Mouse (Mus musculus) thymus, postnatal 36 days (tissue): ENCODE results near the gene Fam24a.

Experiments
- DNase-seq, 2 experiments: peaks; one replicate each; pipeline ENCODE4 v3.0.0; 2022; ENCODE audit warnings: mixed read lengths in 2 of 2

Fam24a gene

DNA sequence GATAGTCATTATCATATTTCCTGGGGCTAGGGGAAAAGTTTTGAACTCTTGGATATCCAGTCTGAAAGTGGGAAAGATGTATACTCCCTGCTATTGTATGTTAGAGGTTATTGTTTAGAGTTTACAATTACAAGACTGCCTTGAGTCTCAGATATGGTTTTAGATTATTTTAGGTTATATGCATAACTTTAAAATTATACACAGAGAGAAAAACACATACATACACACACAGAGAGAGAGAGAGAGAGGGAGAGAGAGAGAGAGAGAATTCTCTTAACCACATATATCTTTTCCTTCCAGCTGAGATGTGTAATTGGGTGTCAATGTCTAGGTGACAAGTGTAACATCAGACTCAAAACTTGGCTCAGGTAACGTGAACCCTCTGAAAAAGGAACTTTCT lies at the start of gene Fam24a:
Gene Fam24a (plus strand): TSS at position 301 of the 400 bp plus-strand sequence.
- no peak for DNase-seq

DNA sequence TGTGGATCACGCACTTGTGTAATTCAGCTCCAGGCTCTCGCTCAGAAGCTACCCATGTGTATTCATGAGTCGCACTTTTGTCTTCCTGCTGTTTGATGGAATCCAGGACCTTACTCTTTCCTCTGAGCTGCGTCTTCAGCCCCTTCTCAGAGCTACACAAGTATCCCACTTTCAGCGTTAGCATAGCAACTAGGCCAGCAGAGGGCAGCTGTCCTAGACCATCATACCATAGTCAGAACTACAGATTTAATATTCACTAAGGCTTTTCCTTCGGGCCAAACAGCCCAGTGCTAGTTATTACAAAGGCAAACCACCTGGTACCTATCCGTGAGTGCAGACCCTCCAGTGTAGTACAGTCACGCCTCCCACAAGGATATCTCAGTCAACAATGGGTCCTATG lies 36.5 kb upstream of the Fam24a start:
- no peak for DNase-seq

DNA sequence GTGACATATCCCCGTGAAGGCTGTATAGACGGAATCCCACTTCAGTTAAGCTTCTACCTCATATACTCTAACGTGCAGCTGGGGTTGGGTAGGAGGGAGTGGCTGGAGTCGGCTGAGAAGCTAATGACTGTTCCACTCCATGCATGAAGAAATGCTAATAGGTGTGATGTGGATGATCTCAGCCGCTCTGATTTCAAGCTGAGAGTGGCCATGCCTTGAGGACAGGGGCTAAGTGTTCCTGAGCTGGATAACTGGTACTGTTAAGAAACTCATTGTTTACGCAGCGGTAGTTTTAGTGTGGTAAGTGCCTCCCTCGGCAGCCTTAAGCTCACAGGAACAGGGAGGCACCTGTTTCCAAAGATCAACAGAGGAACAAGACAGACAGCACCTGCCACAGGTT lies 30.3 kb upstream of the Fam24a start:
- no peak for DNase-seq

DNA sequence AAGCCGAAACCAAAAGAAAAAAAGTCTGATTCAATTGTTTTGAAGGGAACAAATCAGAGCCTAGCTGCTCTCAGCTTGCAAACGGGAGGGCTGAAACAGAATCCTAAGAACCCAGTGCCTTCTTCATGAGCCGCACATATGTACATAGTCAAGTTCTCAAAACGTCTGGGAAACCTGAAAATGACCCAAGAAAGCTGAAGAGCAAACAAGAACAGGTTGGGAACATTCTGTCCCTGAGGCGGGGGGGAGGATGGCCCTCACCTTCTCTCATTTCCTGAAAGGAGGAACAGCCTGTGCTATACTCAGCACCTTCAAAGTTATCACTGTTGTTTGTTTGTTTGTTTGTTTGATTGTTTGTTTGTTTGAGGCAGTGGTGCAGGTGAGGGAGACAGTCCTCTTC lies 26.9 kb upstream of the Fam24a start:
- DNase-seq = no peak

GRCm38 (mm10) chr7:131314493-131314892 lies 19.2 kb upstream of the Fam24a start:
- DNase-seq = no peak

GRCm38 (mm10) chr7:131317587-131317986 lies 16.1 kb upstream of the Fam24a start:
- DNase-seq = no peak

GRCm38 (mm10) chr7:131318340-131318739 lies 15.3 kb upstream of the Fam24a start:
- DNase-seq = no peak

- no peak for DNase-seq
These were observed 11.5 kb upstream of the Fam24a start, which contains the start of gene Cuzd1 for GRCm38 (mm10) chr7:131322192-131322591. TSS of gene Cuzd1 (minus strand) at chr7:131322292.

DNA sequence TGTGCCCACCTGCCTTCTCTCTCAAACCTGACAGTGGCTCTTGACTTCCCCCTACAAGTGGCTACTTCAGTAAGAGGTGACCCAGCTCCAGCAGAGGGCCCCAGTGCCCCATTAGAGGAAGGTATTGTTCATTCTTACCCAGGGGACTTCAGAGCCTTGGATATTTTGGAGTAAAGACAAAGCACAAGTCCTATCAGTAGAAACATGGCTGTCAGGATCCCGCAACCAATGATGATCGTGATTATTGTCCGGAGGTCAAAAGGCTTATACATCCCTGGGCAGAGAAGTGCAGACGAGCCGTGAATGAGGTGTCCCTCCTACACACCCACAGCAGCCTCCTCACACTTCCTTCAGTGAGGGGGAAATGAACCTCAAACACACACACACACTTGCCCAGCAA lies 6.6 kb upstream of the Fam24a start:
- no peak for DNase-seq

DNA sequence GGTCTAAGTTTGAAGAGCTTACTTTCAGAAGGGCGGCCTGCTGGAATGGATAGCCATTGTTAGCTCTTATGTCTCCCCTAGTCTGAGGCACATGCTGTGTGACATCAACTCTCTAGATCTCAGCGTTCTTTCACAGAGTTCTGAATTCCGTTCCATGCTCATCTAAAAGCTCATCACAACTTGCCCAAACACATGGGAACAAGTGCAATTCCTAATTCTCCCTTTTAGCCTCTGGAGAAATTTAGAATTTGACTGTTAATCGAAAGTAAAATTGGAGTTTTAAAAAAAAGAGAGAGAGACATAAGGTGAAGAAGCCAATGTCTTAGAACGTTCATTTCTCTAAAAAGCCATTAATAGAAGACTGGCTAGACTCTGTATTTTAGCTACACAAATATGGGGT lies 4.2 kb upstream of the Fam24a start, which contains the start of gene Fam24b:
Gene Fam24b (minus strand): TSS at position 101 of the 400 bp plus-strand sequence.
- no peak for DNase-seq

- no peak for DNase-seq
These were observed 2.0 kb upstream of the Fam24a start for GRCm38 (mm10) chr7:131331688-131332087.

- DNase-seq = no peak
These were observed 3.9 kb downstream of the Fam24a start for GRCm38 (mm10) chr7:131337502-131338068.

GRCm38 (mm10) chr7:131345856-131346541 lies 12.3 kb downstream of the Fam24a start:
- DNase-seq = no peak

GRCm38 (mm10) chr7:131356105-131356504 lies 22.4 kb downstream of the Fam24a start:
- no peak for DNase-seq

GRCm38 (mm10) chr7:131362269-131362614 lies 28.6 kb downstream of the Fam24a start:
- no peak for DNase-seq

DNA sequence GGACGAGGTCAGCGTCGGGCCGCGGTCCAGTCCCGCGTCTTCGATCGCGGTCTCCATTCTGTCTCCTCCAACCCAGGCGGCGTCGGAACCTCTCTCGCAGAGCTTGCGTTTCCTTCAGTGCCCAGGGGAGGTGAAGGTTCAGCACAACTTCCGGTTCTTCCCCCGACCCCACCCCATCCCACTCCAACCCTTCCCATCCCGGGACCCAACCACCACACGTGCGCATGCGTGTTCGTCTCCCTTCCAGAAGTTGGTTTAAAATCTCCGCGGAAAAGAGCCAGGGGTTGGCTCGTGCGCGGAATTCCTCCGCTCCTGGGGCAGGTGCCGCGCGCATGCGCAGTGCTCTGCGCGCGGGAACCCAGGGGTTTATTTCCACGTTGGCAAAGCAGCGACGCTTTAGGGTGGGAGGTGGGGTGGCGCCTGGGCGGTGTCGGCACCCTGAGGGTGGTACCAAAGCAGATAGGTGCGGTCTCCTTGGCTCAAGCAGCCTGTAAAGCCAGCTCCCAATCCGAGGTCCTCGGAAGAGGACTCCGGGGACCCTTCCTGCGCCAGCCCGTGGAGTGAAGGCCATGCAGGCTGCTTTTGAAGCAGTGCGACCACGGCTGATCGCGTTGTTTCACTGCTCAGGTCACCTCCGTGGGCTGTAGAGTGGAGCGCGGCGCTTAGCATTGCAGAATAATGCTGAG lies 29.1 kb downstream of the Fam24a start, which contains the start of gene 2310057M21Rik:
Gene 2310057M21Rik (minus strand): TSS at position 145 of the 686 bp plus-strand sequence.
- peak; percentile 87 for DNase-seq

DNA sequence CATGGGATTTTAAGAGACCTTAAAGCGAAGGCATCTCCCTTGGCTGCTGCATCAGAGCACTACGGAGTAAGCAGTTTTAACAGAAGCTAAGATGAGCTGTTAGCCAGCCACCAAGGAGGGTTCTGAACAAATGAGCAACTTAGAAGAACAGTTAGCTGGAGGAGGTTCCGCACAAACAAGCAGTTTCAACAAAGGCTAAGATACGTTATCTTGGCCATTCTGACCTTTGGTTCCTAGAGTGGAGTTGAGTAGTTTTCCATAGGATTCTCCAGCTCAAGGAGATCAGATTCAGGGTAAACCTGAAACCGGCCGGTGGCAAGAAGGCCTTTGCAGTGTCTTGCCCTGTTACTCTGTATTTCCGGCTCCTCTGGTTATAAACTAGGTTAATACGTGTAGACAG lies 30.5 kb downstream of the Fam24a start:
- no peak for DNase-seq

- DNase-seq = peak; percentile 82 to 85
These were observed 37.2 kb downstream of the Fam24a start, which contains the start of gene Pstk for GRCm38 (mm10) chr7:131370648-131371469. TSS of gene Pstk (plus strand) at chr7:131371141.

DNA sequence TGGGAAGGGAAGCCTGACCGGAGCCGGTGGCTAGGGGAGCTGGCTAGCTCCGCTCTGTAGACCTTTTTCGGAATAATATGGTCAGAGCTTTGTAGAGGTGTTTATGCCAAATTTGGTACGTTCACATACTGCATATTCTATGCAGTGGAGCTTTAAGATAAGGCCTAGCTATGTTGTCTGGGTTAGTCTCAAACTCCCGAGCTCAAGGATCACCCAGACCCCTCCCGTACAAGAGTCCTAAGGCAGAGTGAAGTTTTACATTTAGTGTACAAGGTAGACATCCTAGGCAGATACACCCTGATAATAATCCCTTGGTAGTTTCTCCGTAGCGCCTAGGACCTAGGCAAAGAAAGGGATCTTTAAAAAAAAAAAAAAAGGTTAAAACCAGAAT lies 37.8 kb downstream of the Fam24a start:
- no peak for DNase-seq

DNA sequence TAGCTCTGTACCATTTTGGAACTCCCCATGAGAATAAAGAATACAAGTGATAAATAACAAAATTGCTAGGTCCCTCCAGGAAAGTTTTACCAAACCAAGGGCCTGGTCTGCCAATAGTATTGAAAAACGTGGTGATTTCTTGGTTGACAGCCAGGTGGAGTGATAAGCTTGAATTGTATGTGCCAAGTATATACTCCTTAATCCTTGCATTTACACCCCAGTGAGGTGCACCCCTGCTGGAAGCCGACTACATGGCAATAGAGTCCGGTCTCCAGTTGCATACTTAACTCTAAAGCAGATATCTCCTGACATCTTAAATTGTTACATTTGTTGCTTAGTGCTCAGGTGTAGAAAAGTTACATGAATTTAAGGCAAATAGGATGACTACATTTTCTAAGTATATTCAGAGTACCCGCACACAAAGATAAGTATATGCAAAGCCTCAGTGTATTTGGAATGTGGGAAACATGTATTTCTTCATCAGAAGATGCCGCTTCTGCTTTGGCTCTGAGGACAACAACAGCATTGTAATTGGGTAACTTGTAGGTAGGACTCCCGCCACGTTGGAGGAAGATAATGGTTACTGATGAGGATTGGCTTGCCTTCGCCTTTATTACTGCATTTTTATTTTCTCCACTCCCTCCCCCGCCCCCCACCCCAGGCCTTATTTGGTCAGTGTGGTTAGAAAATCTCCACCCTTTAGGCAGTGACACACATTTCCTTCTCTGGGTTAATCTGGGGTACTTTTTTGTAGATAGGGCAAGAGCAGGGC lies 38.4 kb downstream of the Fam24a start:
- DNase-seq = no peak
